Mouse (Mus musculus): ENCODE measurements around the gene Oxsr1. TPM values are rescaled to one million over a fixed set of nuclear protein-coding genes. Genes with fewer than 3 reads are reported as not detected.

Oxsr1 gene
- polyA plus RNA-seq, 1 experiment from 2014 or later: 12.0 TPM

DNA sequence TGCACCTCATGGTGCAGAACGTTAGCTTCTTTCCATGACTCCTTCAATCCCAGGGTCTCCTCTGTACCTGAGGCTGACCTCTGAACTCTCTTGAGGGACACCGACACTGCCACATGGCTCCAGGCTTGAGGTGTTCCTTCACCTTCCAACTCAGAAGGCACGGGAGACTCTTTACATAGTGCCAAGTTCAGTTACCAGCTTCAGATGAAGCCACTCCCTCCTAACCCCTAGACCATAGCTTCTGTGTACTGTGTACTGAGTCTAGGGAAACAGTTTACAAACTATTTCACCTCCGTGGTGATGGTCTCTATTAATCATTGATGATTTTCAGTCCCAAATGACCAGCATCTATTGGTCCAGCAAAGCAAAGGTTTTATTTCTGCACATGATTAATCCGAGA lies 120.6 kb downstream of the Oxsr1 start:
- no peak overlapping the region for H3K27ac ChIP-seq
- no peaks in the 10 kb centered on the region for H3K36me3 ChIP-seq
- H3K9me3 ChIP-seq: no peaks in the 10 kb centered on the region
- no peaks in the 10 kb centered on the region for H3K4me1 ChIP-seq (replicated peaks)
- no peaks in the 10 kb centered on the region for H3K27me3 ChIP-seq (replicated peaks)
- no peak overlapping the region for H3K4me2 ChIP-seq (replicated peaks)
- no peak overlapping the region for H3K9ac ChIP-seq
- H3K4me3 ChIP-seq (replicated peaks): no peak overlapping the region
- WGBS: 85% methylated on average over 5 of the region's 5 CpGs
- no peak for ATAC-seq

DNA sequence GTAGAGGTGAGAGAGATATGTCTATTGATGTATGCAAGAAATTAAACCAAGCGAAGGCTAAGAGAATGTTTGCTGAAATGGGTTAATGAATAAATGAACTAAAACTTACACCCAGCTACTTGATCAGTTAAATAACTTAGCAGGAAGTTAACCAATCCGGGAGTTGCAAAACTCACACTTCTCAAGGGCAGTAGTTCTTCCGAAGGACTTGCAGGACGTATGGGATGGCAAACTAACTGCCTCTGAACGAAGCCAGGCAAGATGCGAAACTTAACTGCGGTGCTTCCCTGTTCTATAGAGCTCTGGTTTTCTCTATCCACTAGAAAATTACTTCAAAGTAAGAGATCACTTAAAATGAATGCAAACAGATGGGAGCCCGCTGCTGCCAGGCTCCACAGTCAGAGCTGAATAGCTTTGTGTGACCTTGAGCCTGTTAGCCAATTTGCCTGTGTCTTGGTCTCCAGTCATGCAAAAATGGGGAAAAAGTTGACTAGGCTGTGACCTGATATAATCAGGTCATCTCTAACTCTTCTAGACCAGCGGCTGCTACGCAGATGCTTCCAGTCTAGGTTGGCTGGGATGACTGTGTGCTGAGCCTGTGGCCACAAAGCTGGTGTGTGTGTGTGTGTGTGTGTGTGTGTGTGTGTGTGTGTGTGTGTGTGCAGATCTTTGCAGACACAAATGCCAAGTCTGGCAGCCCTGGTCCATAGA lies 122.9 kb downstream of the Oxsr1 start:
- Histone ChIP-seq H3K36me3 (no peaks in the 10 kb centered on the region), H3K27me3 (replicated peaks) (no peaks in the 10 kb centered on the region), H3K4me1 (replicated peaks) (no peaks in the 10 kb centered on the region), H3K27ac (no peak overlapping the region), H3K9ac (no peak overlapping the region), H3K9me3 (no peaks in the 10 kb centered on the region), H3K4me3 (replicated peaks) (no peak overlapping the region), H3K4me2 (replicated peaks) (no peak overlapping the region)
- ATAC-seq: no peak
- 73% methylated on average over 10 of the region's 10 CpGs for WGBS

DNA sequence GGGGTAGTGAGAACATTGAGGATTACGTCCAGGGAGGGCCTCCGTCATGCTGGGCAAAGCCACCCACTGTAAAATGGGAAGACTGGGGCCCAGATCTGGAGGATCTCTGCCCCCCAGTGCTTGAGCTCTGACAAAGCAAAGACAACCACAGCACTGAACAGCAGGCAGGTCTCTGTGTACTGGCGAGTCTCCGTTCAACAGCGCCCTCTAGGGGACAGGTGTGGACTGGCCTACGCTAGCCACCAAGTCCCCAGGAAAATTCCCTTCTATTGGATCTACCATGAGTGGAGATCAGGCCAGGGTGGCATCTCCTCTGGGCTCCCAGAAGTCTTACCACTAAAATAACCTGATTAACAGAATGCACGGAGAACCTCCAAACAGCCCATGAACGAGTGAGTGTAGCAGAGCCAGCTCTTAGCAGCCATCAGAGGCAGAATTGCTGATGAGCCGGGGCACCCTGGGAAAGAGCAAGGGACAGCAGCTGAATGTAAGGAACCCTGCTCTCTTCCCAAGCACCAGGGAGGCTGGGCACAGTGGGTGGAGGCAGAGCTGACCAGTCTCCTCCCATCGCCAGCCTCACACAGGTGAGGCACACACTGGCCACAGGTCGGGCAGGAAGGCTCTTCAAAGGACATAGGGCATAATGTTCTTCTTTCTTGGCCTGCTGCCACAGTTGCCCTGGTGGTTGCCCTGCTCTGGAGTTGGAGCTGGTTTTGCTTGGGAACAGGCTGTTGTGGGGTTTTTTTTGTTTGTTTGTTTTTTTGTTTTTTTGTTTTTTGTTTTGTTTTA lies 129.8 kb downstream of the Oxsr1 start:
- 31% methylated on average over 11 of the region's 11 CpGs for WGBS
- ATAC-seq: peak; percentile 75
- no peak overlapping the region for H3K27ac ChIP-seq

More for the DNA sequence above, 129.8 kb downstream of the Oxsr1 start:
- Histone ChIP-seq H3K27me3 (replicated peaks) (no peaks in the 10 kb centered on the region), H3K4me2 (replicated peaks) (no peak overlapping the region), H3K36me3 (no peaks in the 10 kb centered on the region), H3K9me3 (no peaks in the 10 kb centered on the region), H3K4me1 (replicated peaks) (no peaks in the 10 kb centered on the region), H3K4me3 (replicated peaks) (no peak overlapping the region), H3K9ac (no peak overlapping the region)

Other genes with a start within 250 kb of the Oxsr1 start
- 16.8 and 18.7 TPM in 2 replicates for gene Plcd1, start 228.9 kb downstream of the Oxsr1 start, polyA plus RNA-seq (2015; fragmentation: Nextera tagmentation; extraction: Ambion mirVana)
- gene Dlec1, start 219.9 kb downstream of the Oxsr1 start, polyA plus RNA-seq (2015; fragmentation: Nextera tagmentation; extraction: Ambion mirVana): 0.51 and 0.72 TPM in 2 replicates
- 1.9 and 2.2 TPM in 2 replicates for gene Acaa1b, start 165.3 kb downstream of the Oxsr1 start, polyA plus RNA-seq (2015; fragmentation: Nextera tagmentation; extraction: Ambion mirVana)
- gene Gm47289, start 163.3 kb downstream of the Oxsr1 start, polyA plus RNA-seq (2015; fragmentation: Nextera tagmentation; extraction: Ambion mirVana): not detected in 2 replicates
- gene Slc22a13, start 113.3 kb downstream of the Oxsr1 start, polyA plus RNA-seq (2015; fragmentation: Nextera tagmentation; extraction: Ambion mirVana): not detected in 2 replicates
- gene Acaa1a, start 17.2 kb upstream of the Oxsr1 start, polyA plus RNA-seq (2015; fragmentation: Nextera tagmentation; extraction: Ambion mirVana): 95.2 and 108 TPM in 2 replicates
- 29.8 and 32.1 TPM in 2 replicates for gene Myd88, start 19.0 kb upstream of the Oxsr1 start, polyA plus RNA-seq (2015; fragmentation: Nextera tagmentation; extraction: Ambion mirVana)
- gene Xylb, start 35.0 kb upstream of the Oxsr1 start, polyA plus RNA-seq (2015; fragmentation: Nextera tagmentation; extraction: Ambion mirVana): 13.2 and 14.5 TPM in 2 replicates
- 0.06 TPM in 1 of 2 replicates, not detected in the other for gene Slc22a14, start 43.1 kb upstream of the Oxsr1 start, polyA plus RNA-seq (2015; fragmentation: Nextera tagmentation; extraction: Ambion mirVana)
- 20.9 and 22.7 TPM in 2 replicates for gene Acvr2b, start 79.7 kb upstream of the Oxsr1 start, polyA plus RNA-seq (2015; fragmentation: Nextera tagmentation; extraction: Ambion mirVana)
- 19.6 and 19.9 TPM in 2 replicates for gene Exog, start 122.5 kb upstream of the Oxsr1 start, polyA plus RNA-seq (2015; fragmentation: Nextera tagmentation; extraction: Ambion mirVana)